Mouse (Mus musculus): ENCODE data around the gene Gimap9.

Gene Gimap9

GRCm38 (mm10) chr6:48675931-48676859, at the start of gene Gimap9:
Gene Gimap9, plus strand, starts transcription at chr6:48676129.
- peak; percentile 4 for DNase-seq

GRCm38 (mm10) chr6:48626464-48626863, 49.5 kb upstream of the Gimap9 start, which contains the start of gene AI854703:
Gene AI854703, plus strand, starts transcription at chr6:48626764.
- DNase-seq, result no peak

DNA sequence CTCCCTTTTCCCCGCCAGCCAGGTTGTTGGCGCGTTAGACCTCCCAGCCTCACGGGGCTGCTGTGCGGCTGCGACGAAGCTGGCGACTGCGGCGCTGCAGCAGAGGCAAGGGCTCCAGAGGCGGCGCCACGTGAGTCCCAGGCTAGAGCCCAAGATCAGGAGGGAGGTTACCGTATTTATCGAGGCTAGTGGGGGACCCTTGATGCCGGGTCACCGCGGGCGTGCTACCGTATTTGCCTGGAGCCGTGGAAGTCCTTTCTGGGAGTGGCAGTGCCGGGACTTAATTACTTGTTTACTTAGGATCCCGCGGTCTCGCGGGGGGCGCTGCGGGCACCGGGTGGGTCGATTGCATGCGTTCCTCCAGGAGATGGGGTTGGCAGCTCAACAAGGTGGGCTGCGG, 48.9 kb upstream of the Gimap9 start:
- peak; percentile 85 for DNase-seq

DNA sequence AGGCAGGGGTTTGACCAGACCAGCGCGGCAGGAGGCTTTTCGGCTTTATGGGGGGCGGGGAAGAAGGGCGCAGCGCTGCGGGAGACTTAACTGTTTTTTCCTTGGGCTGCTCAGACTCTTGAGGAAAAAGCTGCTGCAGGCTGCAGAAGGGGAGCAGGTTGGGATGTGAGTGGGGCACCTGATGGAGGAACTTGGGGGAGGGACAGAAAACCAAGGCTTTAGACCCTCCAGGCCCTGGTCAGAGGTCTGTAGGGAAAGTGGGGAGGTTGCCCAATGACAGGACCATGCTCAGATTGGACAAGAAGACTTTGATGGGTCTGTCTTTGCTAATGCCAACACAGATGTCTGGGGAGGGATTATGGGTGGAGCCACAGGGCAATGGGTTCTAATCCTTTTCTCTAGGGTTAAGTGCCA, 48.4 kb upstream of the Gimap9 start:
- DNase-seq, result no peak

GRCm38 (mm10) chr6:48628377-48628776, 47.6 kb upstream of the Gimap9 start:
- DNase-seq, result no peak

GRCm38 (mm10) chr6:48628808-48629660, 46.9 kb upstream of the Gimap9 start:
- DNase-seq, result peak; percentile 77

GRCm38 (mm10) chr6:48629661-48630034, 46.3 kb upstream of the Gimap9 start:
- DNase-seq, result no peak

- DNase-seq, result no peak
These were observed 45.1 kb upstream of the Gimap9 start for GRCm38 (mm10) chr6:48630831-48631230.

DNA sequence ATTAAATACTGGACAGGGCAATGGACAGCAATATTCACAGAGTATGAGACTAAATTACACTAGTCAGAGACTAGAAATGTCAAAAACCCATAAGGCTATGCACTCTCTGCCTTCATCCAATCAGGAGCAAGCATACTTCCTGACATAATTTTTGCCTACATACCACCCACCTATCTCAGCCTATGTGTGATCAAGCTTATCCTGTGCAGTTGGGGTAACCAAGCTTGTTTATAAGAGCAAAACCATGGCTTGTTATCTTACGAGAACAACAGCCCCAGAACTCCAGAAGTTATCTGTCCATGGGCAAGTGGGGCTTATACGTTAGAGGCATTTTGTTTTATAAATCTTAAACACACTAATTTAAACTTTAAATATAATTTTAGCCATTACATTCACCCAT, 40.8 kb upstream of the Gimap9 start:
- no peak for DNase-seq

DNA sequence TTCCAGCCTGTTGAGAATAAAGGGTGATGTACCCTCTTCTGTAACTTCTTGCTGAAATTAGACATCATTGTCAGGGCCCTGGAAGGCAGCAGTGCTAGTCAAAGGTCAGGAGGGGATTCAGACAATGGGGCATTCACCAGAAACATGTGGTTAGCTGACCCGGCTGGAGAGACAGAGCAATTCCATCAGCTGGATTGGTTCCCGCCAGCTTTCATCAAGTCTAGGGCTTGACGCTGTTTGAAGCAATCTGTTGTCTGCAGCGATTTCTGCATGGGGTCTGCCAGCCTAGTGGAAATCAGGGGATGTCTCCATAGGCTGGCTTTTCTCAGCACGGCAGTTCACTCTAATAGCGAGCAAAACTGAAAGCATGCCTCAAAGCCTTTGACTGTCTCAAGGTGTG, 39.4 kb upstream of the Gimap9 start:
- DNase-seq, result peak; percentile 43

DNA sequence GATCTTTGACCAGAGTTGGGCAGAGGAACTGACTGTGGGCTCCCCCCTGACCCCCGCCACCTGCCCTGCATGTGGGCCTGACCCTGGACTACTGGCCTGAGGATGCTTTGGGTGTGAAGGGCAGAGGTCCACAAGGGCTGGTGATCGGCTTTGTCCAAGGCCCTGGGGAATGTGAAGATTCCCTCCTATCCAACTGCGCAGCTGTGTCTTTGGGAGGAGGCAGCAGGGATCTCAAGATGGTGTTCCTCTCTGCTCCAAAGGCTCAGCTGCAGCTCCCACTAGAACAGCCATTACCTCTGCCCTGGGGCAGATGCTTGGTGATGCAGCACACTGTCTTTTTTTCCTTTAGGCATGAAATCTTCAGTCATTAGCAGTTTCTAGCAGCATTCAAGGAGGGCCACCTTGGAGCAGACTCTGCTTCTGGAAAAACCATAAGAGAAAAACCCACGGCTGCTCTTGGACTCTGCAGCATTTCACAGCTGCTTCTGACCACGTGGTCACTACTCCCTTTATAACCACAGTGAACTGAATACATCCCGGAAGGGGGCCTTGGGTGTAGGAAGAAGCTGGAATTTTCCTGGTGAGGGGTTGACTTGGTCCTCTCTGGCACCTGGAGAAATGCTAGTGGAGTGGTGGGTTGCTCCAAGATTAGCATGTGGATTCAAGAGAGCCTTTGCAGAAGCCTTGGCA, 38.0 kb upstream of the Gimap9 start:
- no peak for DNase-seq

- DNase-seq, result no peak
These were observed 37.4 kb upstream of the Gimap9 start for GRCm38 (mm10) chr6:48638553-48638952.

DNA sequence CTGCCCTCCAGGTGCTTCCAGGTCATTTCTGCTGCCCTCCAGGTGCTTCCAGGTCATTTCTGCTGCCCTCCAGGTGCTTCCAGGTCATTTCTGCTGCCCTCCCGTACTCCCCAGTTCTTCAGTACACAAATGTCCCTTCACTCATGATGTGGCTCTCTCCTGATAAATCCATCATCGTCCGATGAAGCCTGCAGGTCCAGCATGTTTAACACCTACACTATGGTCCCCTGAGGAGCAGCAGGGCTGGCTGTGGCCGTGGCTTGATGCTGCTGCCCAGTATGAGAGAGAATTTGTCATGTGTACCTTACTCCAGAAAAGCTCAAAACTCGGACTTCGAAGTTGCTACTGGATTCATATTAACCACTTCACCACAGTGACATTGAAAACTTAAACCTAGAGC, 34.5 kb upstream of the Gimap9 start:
- no peak for DNase-seq

- DNase-seq, result peak; percentile 89
These were observed 33.1 kb upstream of the Gimap9 start for GRCm38 (mm10) chr6:48642764-48643292.

DNA sequence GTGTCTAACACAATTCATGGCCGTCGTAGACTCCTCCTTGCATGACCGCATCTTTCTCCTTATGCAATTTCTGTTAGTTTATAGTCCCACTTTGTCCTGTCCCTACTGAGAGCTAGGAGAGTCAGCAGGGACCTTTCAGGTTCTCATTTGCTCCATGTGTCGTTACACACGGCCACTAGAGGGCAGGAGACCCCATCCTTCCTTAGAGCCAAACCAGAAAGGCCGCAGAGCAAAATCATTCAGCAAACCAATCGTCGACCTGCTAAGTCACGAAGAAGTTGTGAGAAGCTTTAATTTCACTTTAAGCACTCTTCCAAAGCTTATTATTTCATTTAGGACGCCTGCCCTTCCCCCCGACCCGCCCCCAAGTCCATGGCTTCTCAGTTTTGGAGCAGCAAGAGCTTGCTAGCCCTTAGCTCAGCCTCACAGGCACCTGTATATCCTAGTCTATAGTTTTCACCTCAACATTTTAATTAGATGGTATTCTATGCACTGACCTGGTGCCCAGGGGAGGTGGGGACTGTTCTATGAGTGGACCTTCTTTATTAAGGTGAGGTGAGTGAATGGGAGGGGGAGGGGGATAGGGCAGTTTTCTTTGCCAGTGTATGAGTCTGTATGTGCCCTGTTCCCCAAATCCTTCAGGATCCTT, 30.1 kb upstream of the Gimap9 start:
- DNase-seq, result peak; percentile 79

DNA sequence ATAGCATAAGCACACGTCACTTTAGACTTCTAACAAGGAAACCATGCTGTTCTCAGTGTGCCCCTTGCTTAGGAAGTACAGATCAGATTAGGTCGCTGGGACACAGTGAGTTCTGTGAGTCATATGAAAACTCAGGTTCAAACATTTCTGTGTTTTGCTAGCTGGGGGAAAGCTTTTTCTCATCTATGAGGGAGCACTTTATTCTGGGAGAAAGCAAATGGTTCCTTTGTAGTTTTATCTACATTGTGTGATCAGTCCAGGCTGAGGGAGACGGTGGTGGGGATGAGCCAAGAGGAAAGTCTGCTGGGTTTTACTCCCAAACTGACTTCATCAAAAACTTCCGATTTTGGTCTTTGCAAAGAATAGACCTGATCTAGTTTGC, 29.6 kb upstream of the Gimap9 start:
- DNase-seq, result no peak

- peak; percentile 44 for DNase-seq
These were observed 28.9 kb upstream of the Gimap9 start, which contains the start of gene Gimap8 for GRCm38 (mm10) chr6:48646995-48647394. Gene Gimap8, plus strand, starts transcription at chr6:48647234.

- no peak for DNase-seq
These were observed 28.3 kb upstream of the Gimap9 start for GRCm38 (mm10) chr6:48647611-48648010.

- no peak for DNase-seq
These were observed 27.1 kb upstream of the Gimap9 start for GRCm38 (mm10) chr6:48648779-48649178.

DNA sequence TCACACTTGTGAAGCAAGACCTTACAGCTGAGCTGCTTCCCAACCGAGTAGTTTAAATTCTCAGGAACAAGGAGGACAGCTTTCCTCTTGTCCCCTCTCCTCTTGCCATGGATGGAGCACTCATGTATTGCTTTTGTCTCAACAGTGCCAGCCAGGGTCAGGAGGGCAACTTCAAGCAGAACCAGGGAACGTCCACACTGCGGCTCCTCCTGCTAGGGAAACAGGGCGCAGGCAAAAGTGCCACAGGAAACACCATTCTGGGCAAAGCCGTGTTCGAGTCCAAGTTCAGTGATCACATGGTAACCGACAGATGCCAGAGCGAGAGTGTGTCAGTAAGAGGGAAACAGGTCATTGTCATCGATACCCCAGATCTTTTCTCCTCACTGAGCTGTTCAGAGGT, 25.9 kb upstream of the Gimap9 start:
- no peak for DNase-seq

- no peak for DNase-seq
These were observed 17.2 kb upstream of the Gimap9 start for GRCm38 (mm10) chr6:48658721-48659120.

DNA sequence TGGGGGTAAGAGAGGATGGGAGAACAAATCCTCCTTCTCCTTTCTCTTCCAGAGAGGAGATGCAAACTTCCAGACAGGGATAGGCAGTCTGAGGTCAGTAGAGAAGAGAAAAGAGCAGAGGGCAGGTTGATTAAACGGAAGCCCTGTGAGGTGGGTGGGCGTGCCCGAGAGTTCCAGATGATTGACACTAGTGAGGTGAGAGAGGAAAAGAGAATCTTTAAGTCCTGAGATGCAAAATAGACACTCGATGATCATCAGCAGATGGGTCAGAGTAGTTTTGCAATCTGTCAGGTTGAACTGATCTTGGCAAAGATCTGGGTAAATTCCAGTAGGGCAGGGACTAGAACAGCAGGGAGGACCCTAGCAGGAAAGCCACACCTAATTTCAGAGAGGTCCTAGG, 11.2 kb upstream of the Gimap9 start:
- DNase-seq, result no peak
